Mouse (Mus musculus): ENCODE measurements around the gene Prl3d3. TPM values are rescaled to one million over a fixed set of nuclear protein-coding genes. Genes with fewer than 3 reads are reported as not detected.
"Not testable (repeated sequence)": the region's sequence is repeated elsewhere in the genome, so short reads cannot be mapped to it uniquely, and the experiment has no call there.

The Prl3d3 gene
- polyA plus RNA-seq (2015; fragmentation: Nextera tagmentation; extraction: Ambion mirVana) = not detected in 2 replicates

DNA sequence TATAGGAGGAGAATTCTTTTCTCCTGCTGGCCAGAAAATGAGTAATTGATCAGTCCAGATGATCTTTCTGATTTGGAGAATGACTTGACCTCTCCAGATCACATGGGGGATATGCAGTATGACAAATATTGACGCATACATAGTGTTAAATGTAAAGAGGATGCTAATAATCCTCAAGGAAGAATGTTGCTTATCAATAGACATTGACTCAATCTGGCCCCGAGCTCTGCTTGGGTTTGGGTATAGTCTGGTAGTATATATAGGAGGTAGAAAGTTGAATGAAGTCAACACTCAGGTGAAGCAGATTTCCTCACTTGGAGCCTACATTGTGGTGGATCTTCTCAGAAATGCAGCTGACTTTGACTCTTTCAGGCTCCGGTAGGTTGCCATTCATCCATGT is at the start of gene Prl3d3:
Gene Prl3d3 (plus strand): TSS at position 301 of the 400 bp plus-strand sequence.
- H3K27me3 ChIP-seq (replicated peaks); ATAC-seq (ENCODE audit: extremely low read depth, insufficient number of reproducible peaks, low FRiP score, low TSS enrichment); H3K27ac ChIP-seq (replicated peaks); H3K36me3 ChIP-seq; H3K4me1 ChIP-seq; H3K4me2 ChIP-seq; H3K9me3 ChIP-seq; H3K4me3 ChIP-seq; H3K9ac ChIP-seq: not testable (repeated sequence)
- 65% methylated on average over 3 of the region's 3 CpGs for WGBS

DNA sequence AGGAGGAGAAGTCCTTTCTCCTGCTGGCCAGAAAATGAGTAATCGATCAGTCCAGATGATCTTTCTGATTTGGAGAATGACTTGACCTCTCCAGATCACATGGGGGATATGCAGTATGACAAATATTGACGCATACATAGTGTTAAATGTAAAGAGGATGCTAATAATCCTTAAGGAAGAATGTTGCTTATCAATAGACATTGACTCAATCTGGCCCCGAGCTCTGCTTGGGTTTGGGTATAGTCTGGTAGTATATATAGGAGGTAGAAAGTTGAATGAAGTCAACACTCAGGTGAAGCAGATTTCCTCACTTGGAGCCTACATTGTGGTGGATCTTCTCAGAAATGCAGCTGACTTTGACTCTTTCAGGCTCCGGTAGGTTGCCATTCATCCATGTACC is 35.2 kb upstream of the Prl3d3 start, which contains the start of gene Prl3d2:
Gene Prl3d2 (plus strand): TSS at position 301 of the 400 bp plus-strand sequence.
- 90% methylated on average over 4 of the region's 4 CpGs for WGBS
- H3K27ac ChIP-seq (replicated peaks); ATAC-seq (ENCODE audit: extremely low read depth, insufficient number of reproducible peaks, low FRiP score, low TSS enrichment): not testable (repeated sequence)

DNA sequence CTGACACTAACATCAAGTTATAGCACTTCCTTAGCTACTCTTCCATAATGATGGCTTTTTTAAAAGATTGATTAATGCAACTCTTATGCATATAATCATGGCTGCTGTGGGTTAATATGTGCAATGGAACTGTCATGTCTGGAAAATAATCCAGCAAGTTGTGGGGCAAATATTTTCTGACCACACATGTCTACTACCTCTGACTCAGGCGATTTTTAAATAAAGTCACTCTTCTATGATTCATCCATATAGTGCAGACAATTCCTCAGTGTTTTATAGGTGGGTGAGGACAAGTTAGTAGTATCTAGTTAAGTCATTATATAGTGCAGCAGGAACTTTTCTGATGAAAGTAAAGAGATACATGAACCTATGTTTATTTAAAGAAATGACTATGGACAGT is 8.3 kb upstream of the Prl3d3 start:
- Histone ChIP-seq H3K4me2 (no peak overlapping the region), H3K36me3 (no peaks in the 10 kb centered on the region), H3K9me3 (no peaks in the 10 kb centered on the region), H3K4me1 (no peaks in the 10 kb centered on the region), H3K9ac (no peak overlapping the region), H3K27me3 (replicated peaks) (no peaks in the 10 kb centered on the region), H3K4me3 (no peak overlapping the region), H3K27ac (replicated peaks) (no peak overlapping the region)
- 49% methylated on average over 1 of the region's 1 CpGs for whole genome bisulfite sequencing
- ATAC-seq (ENCODE audit: extremely low read depth, insufficient number of reproducible peaks, low FRiP score, low TSS enrichment) = no peak

More for the DNA sequence above, 35.2 kb upstream of the Prl3d3 start, which contains the start of gene Prl3d2:
- H3K4me2 ChIP-seq; H3K36me3 ChIP-seq; H3K27me3 ChIP-seq (replicated peaks); H3K4me1 ChIP-seq; H3K9ac ChIP-seq; H3K4me3 ChIP-seq; H3K9me3 ChIP-seq: not testable (repeated sequence)

DNA sequence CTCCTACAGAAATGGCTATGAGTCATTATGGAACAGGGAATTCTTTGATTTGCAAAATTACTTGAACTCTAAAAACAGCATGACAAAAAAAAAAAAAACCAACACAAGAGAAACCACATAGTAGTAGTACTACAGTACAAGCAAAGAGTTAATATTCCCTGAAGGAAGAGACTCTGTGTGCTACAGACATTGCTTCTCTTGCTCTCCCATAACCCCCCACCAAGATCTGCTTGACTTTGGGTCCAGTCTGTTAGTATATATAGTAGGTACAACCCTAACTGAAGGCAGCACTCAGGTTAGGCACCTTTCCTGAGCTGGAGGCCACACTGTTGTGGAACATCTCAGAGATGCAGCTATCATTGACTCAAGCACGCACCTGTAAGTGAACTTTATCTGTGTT is 39.8 kb downstream of the Prl3d3 start, which contains the start of gene Prl3c1:
Gene Prl3c1 (plus strand): TSS at position 301 of the 400 bp plus-strand sequence.
- H3K4me3 ChIP-seq = no peak within 1 kb of the TSS
- H3K4me2 ChIP-seq = no peak within 1 kb of the TSS
- no peaks in the 10 kb centered on the region for H3K9me3 ChIP-seq
- no peaks in the 10 kb centered on the region for H3K4me1 ChIP-seq
- no peak within 1 kb of the TSS for H3K9ac ChIP-seq
- no peak for ATAC-seq (ENCODE audit: extremely low read depth, insufficient number of reproducible peaks, low FRiP score, low TSS enrichment)
- H3K36me3 ChIP-seq = no peaks in the 10 kb centered on the region
- WGBS = 58% methylated on average over 1 of the region's 1 CpGs
- H3K27me3 ChIP-seq (replicated peaks) = no peaks in the 10 kb centered on the region
- no peak within 1 kb of the TSS for H3K27ac ChIP-seq (replicated peaks)

Other genes with a start within 250 kb of the Prl3d3 start
- gene Prl, start 99.2 kb upstream of the Prl3d3 start, polyA plus RNA-seq (2015; fragmentation: Nextera tagmentation; extraction: Ambion mirVana) = not detected in 2 replicates
- gene Prl3d1, start 62.6 kb upstream of the Prl3d3 start, polyA plus RNA-seq (2015; fragmentation: Nextera tagmentation; extraction: Ambion mirVana) = not detected in 2 replicates
- not detected in 2 replicates for gene Prl3d2, start 35.1 kb upstream of the Prl3d3 start, polyA plus RNA-seq (2015; fragmentation: Nextera tagmentation; extraction: Ambion mirVana)
- gene Prl3c1, start 39.9 kb downstream of the Prl3d3 start, polyA plus RNA-seq (2015; fragmentation: Nextera tagmentation; extraction: Ambion mirVana) = not detected in 2 replicates
- gene Prl3b1, start 85.1 kb downstream of the Prl3d3 start, polyA plus RNA-seq (2015; fragmentation: Nextera tagmentation; extraction: Ambion mirVana) = not detected in 2 replicates
- not detected in 2 replicates for gene Prl3a1, start 102.6 kb downstream of the Prl3d3 start, polyA plus RNA-seq (2015; fragmentation: Nextera tagmentation; extraction: Ambion mirVana)
- gene Prl6a1, start 155.8 kb downstream of the Prl3d3 start, polyA plus RNA-seq (2015; fragmentation: Nextera tagmentation; extraction: Ambion mirVana) = not detected in 2 replicates
- gene Prl8a2, start 188.9 kb downstream of the Prl3d3 start, polyA plus RNA-seq (2015; fragmentation: Nextera tagmentation; extraction: Ambion mirVana) = not detected in 2 replicates
- not detected in 2 replicates for gene Prl2b1, start 234.1 kb downstream of the Prl3d3 start, polyA plus RNA-seq (2015; fragmentation: Nextera tagmentation; extraction: Ambion mirVana)